Mouse (Mus musculus) liver, adult 2 months (tissue): ENCODE measurements at regions not wholly inside any gene's neighbourhood (a gene's known extent, or its start where the extent isn't known, plus 50 kb on each side); places are given as distances from the start of the nearest gene placed in this dataset.

Experiments
- CTCF ChIP-seq: fragments of 200-500 bp; IDR thresholded peaks from 2 replicates; pipeline ENCODE4 v1.5.1; 2011; ENCODE audit warnings: low read depth, low read length, control low read depth
- POLR2A ChIP-seq: fragments of 200-500 bp; IDR thresholded peaks from 2 replicates; pipeline ENCODE4 v1.6.1; 2011; ENCODE audit warnings: low read length, control low read depth; ENCODE audit not compliant: insufficient read depth; ENCODE audit errors: extremely low read depth

- no peak for TF ChIP-seq CTCF
- TF ChIP-seq POLR2A, result no peak
Measured at GRCm38 (mm10) chr3:20892916-20893430, 526.0 kb upstream of the Agtr1b start.
